Comparison of ENCODE assay signal across 20 mouse cellular contexts in genomic region chr12:71538691-71539090, GRCm38 (mm10).
"Had no signal": no experiment of that assay in that cellular context is flagged by ENCODE, and none has a peak within 500 bp of the region (broad histone marks: within the 10 kb centered on the region; RNA-seq: fewer than 3 reads in every experiment).

No protein-coding gene starts in this region.

- H3K27ac ChIP-seq: kidney, postnatal 0 days; limb, embryonic 12.5 days; limb, embryonic 15.5 days; liver, embryonic 14.5 days; lung, embryonic 15.5 days; midbrain, embryonic 12.5 days; midbrain, embryonic 15.5 days; neural tube, embryonic 12.5 days; neural tube, embryonic 15.5 days had no signal

- H3K36me3 ChIP-seq: limb, embryonic 12.5 days; limb, embryonic 15.5 days; lung, embryonic 15.5 days; midbrain, embryonic 12.5 days; midbrain, embryonic 15.5 days; neural tube, embryonic 12.5 days; neural tube, embryonic 15.5 days had no signal

- H3K4me1 ChIP-seq: lung, embryonic 15.5 days had no signal

- ATAC-seq: liver, postnatal 0 days; midbrain, embryonic 15.5 days had no signal

- H3K4me2 ChIP-seq: limb, embryonic 12.5 days; limb, embryonic 15.5 days; liver, embryonic 11.5 days; lung, embryonic 15.5 days; midbrain, embryonic 12.5 days; midbrain, embryonic 15.5 days; neural tube, embryonic 12.5 days; neural tube, embryonic 15.5 days had no signal

- H3K27me3 ChIP-seq: limb, embryonic 15.5 days; lung, embryonic 15.5 days; midbrain, embryonic 15.5 days; neural tube, embryonic 12.5 days; neural tube, embryonic 15.5 days had no signal

- H3K9ac ChIP-seq: limb, embryonic 12.5 days; limb, embryonic 15.5 days; liver, embryonic 14.5 days; liver, postnatal 0 days; lung, embryonic 15.5 days; midbrain, embryonic 12.5 days; midbrain, embryonic 15.5 days; neural tube, embryonic 12.5 days; neural tube, embryonic 15.5 days had no signal

- H3K9me3 ChIP-seq: limb, embryonic 12.5 days; limb, embryonic 15.5 days; lung, embryonic 15.5 days; midbrain, embryonic 12.5 days; midbrain, embryonic 15.5 days; neural tube, embryonic 12.5 days; neural tube, embryonic 15.5 days had no signal

- H3K4me3 ChIP-seq: limb, embryonic 12.5 days; limb, embryonic 15.5 days; lung, embryonic 15.5 days; midbrain, embryonic 12.5 days; midbrain, embryonic 15.5 days; neural tube, embryonic 12.5 days; neural tube, embryonic 15.5 days had no signal

- DNase-seq: kidney, adult 11 months; kidney, adult 8-10 months; kidney, postnatal 25 days; layer of hippocampus, postnatal 36 days; left cerebral cortex, postnatal 4 days; liver, postnatal 0 days; lung, postnatal 10 days; lung, postnatal 4 days; thymus, adult 2 months; thymus, postnatal 14 days had no signal
